Mouse (Mus musculus) E14TG2a.4 (cell line): ENCODE data around the gene Adcyap1r1.

Source experiments
- H3K27me3 ChIP-seq: 2 replicates; pipeline ENCODE4 v1.6.1; 2014; ENCODE audit warnings: low read length, control low read depth; ENCODE audit not compliant: insufficient read depth
- H3K36me3 ChIP-seq: 2 replicates; pipeline ENCODE4 v1.6.1; 2014; ENCODE audit warnings: low read length, control low read depth; ENCODE audit not compliant: insufficient read depth
- H3K4me1 ChIP-seq: replicated peaks from 2 replicates; pipeline ENCODE4 v1.6.1; 2014; ENCODE audit warnings: low read depth, low read length, control low read depth
- H3K4me3 ChIP-seq: replicated peaks from 2 replicates; pipeline ENCODE4 v1.5.1; 2014; ENCODE audit warnings: mild to moderate bottlenecking, low read length
- H3K9me3 ChIP-seq: 2 replicates; pipeline ENCODE4 v1.6.1; 2014; ENCODE audit warnings: low read length, control low read depth
- CTCF ChIP-seq: conservative IDR thresholded peaks from 2 replicates; pipeline ENCODE4 v1.5.1; 2014; ENCODE audit warnings: low read length
- NANOG ChIP-seq: IDR thresholded peaks from 2 replicates; pipeline ENCODE4 v1.6.1; 2014; ENCODE audit warnings: borderline replicate concordance, low read length, mixed read lengths
- POU5F1 ChIP-seq: IDR thresholded peaks from 2 replicates; pipeline ENCODE4 v1.6.1; 2014; ENCODE audit warnings: low read length, borderline replicate concordance

The Adcyap1r1 gene

DNA sequence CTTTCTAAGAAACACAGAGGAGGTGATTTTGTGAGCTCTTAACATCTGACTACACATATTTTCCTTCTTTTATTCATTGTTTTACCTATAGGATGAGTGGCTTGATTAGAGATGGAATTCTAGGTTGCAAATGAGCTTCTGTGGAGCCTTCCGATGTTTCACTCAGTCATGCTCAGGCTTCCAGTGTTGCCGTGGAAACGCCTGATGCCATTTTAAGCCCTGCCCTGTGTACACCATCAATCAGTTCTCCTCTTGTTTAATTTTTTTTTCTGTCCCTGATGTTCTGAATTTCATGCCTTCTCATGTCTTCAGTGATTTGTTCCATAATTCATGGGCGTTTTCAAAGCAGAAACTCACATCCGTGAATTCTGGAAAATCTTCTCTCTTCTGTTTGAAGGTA lies 35.6 kb upstream of the Adcyap1r1 start:
- TF ChIP-seq POU5F1, result no peak
- no peak for TF ChIP-seq CTCF
- no peak for TF ChIP-seq NANOG
- H3K4me1 ChIP-seq, result no peaks in the 10 kb centered on the region
- H3K9me3 ChIP-seq, result no peaks in the 10 kb centered on the region
- H3K27me3 ChIP-seq, result 0 out of 2 replicates have a peak, but pooled peaks cover 11% of the 10 kb centered on the region
- H3K4me3 ChIP-seq, result no peak overlapping the region
- H3K36me3 ChIP-seq, result no peaks in the 10 kb centered on the region

GRCm38 (mm10) chr6:55418746-55419410 lies 32.9 kb upstream of the Adcyap1r1 start:
- H3K36me3 ChIP-seq, result no peaks in the 10 kb centered on the region
- H3K4me1 ChIP-seq, result no peaks in the 10 kb centered on the region
- no peak for TF ChIP-seq CTCF
- no peak for TF ChIP-seq POU5F1
- no peak for TF ChIP-seq NANOG
- H3K27me3 ChIP-seq, result peaks cover 11% of the 10 kb centered on the region; the same call in 1 of the 2 replicates
- H3K4me3 ChIP-seq, result no peak overlapping the region
- H3K9me3 ChIP-seq, result no peaks in the 10 kb centered on the region

GRCm38 (mm10) chr6:55420411-55420810 lies 31.4 kb upstream of the Adcyap1r1 start:
- TF ChIP-seq CTCF (no peak), POU5F1 (no peak), NANOG (no peak)
- Histone ChIP-seq H3K9me3 (no peaks in the 10 kb centered on the region), H3K36me3 (no peaks in the 10 kb centered on the region), H3K4me3 (no peak overlapping the region), H3K27me3 (peaks cover 12% of the 10 kb centered on the region; the same call in 1 of the 2 replicates), H3K4me1 (no peaks in the 10 kb centered on the region)

- Histone ChIP-seq H3K4me1 (no peaks in the 10 kb centered on the region), H3K9me3 (no peaks in the 10 kb centered on the region), H3K36me3 (no peaks in the 10 kb centered on the region), H3K4me3 (no peak overlapping the region), H3K27me3 (peaks cover 12% of the 10 kb centered on the region; the same call in 1 of the 2 replicates)
- TF ChIP-seq NANOG (no peak), CTCF (no peak), POU5F1 (no peak)
Measured at GRCm38 (mm10) chr6:55420869-55421361, 30.9 kb upstream of the Adcyap1r1 start.

- Histone ChIP-seq H3K4me1 (no peaks in the 10 kb centered on the region), H3K4me3 (no peak overlapping the region), H3K36me3 (no peaks in the 10 kb centered on the region), H3K9me3 (no peaks in the 10 kb centered on the region), H3K27me3 (0 out of 2 replicates have a peak, but pooled peaks cover under 1% of the 10 kb centered on the region)
- no peak for TF ChIP-seq POU5F1
Measured at GRCm38 (mm10) chr6:55432121-55432520, 19.7 kb upstream of the Adcyap1r1 start.

DNA sequence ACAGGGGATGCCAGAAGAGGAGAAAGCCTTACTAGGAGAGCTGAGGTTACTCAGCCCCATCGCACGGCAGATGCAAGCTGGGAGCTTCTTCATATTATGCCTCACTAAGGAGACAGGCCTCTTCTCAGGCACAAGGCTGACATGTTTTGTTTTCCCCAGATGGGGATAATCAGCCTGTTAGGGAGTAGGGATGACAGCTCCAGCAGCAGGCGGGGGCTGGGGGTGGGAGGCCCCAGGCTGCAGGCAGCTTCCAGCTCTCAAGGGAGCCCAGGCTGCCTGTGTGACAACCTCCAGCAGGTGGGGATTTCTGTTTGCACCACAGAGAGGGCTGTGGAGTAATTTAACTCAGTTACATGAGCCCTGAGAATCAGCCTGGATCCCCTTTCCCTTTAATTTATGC lies 17.4 kb upstream of the Adcyap1r1 start:
- Histone ChIP-seq H3K36me3 (no peaks in the 10 kb centered on the region), H3K4me3 (no peak overlapping the region), H3K4me1 (no peaks in the 10 kb centered on the region), H3K9me3 (no peaks in the 10 kb centered on the region), H3K27me3 (0 out of 2 replicates have a peak, but pooled peaks cover 4% of the 10 kb centered on the region)
- TF ChIP-seq NANOG (no peak), CTCF (no peak), POU5F1 (no peak)

DNA sequence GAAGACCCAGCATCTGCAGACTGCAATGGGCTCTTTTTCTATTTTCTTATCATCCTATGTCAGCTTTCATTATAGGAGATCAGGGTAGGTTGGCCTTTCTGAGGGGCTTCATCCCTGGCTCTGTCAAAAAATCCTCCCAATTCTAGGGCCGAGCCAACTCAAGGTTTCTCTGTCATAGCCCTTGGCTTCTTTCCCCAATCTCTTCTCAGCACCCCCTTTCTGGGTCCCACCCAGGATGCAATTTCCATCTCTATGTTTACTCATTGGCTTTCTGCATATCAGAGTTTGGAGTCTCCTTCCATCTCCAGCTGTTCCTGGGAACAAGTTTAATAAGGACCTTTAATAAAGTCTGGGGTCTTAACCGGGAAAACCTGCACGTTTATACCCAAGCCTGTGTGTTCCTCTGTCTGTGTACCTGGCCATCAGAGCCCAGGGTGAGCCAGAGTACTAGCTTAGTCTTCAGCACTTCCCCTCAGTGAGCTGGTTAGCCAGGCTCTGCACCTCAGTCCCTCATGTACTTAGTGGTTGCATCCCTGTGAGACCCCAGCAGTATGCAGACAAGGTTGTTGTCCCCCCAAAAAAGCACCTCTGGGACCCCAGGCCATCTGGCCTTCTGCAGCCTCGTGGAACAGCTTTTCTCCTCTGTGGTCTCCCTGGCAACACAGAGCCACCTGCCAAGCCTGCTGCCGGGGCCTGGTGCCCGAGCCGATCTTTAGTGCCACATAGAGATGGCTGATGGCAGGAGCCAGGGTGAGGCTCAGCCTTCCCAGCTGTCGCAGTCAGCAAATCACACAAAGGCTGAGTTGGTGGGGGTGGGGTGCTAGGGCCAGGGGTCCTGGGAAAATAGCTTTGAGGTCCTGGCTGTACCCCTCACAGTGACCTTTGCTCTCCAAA lies 16.3 kb upstream of the Adcyap1r1 start:
- Histone ChIP-seq H3K9me3 (no peaks in the 10 kb centered on the region), H3K4me3 (no peak overlapping the region), H3K4me1 (no peaks in the 10 kb centered on the region), H3K36me3 (no peaks in the 10 kb centered on the region), H3K27me3 (peaks cover 7% of the 10 kb centered on the region; the same call in 1 of the 2 replicates)
- TF ChIP-seq POU5F1 (no peak), CTCF (no peak), NANOG (no peak)

- Histone ChIP-seq H3K4me3 (no peak overlapping the region), H3K4me1 (no peaks in the 10 kb centered on the region), H3K9me3 (no peaks in the 10 kb centered on the region), H3K27me3 (peaks cover 23% of the 10 kb centered on the region; the same call in 1 of the 2 replicates), H3K36me3 (no peaks in the 10 kb centered on the region)
- TF ChIP-seq POU5F1, result no peak
- TF ChIP-seq CTCF, result no peak
- TF ChIP-seq NANOG, result no peak
Measured at GRCm38 (mm10) chr6:55437919-55438318, 13.9 kb upstream of the Adcyap1r1 start.
